10 mouse cellular contexts compared by ENCODE assay signal in genomic region chr13:119753859-119754634, GRCm38 (mm10). TPM values are rescaled to one million over a fixed set of nuclear protein-coding genes. Genes with fewer than 3 reads are reported as not detected.
DNase-seq lines count a peak whose midpoint lies in the region; ATAC-seq lines count a peak whose summit lies in the region.
"Had no signal": no experiment of that assay in that cellular context is flagged by ENCODE, and none has a peak within 500 bp of the region (broad histone marks: within the 10 kb centered on the region; RNA-seq: fewer than 3 reads in every experiment).

No protein-coding gene starts in this region.

- DNase-seq in midbrain, embryonic 10.5 days (ENCODE audit: low spot score), result no peak
- no peak for DNase-seq in midbrain, embryonic 11.5 days (ENCODE audit: low spot score, missing footprints)
- DNase-seq in embryo, embryonic 10.5 days (ENCODE audit: low spot score), result peak; percentile 36
- no peak for DNase-seq in gastrocnemius, postnatal 25 days
- no peak for DNase-seq in lung, postnatal 4 days
- no peak for DNase-seq in kidney, adult 9 months

- 51% methylated on average over 9 of the region's 9 CpGs for WGBS in midbrain, embryonic 10.5 days
- WGBS in midbrain, embryonic 11.5 days, result 48% methylated on average over 9 of the region's 9 CpGs
- WGBS in hindbrain, embryonic 12.5 days, result 49% methylated on average over 9 of the region's 9 CpGs
- WGBS in midbrain, embryonic 16.5 days, result 36% methylated on average over 9 of the region's 9 CpGs

- H3K9me3 ChIP-seq in midbrain, embryonic 10.5 days (replicated peaks), result no peaks in the 10 kb centered on the region
- H3K9me3 ChIP-seq in midbrain, embryonic 11.5 days (ENCODE audit: control insufficient read depth, low read length), result no peaks in the 10 kb centered on the region
- no peaks in the 10 kb centered on the region for H3K9me3 ChIP-seq in hindbrain, embryonic 12.5 days (replicated peaks)
- no peaks in the 10 kb centered on the region for H3K9me3 ChIP-seq in midbrain, embryonic 16.5 days (replicated peaks; ENCODE audit: control insufficient read depth, low read length, poor library complexity, severe bottlenecking)
- H3K9me3 ChIP-seq: G1E; megakaryocyte, embryonic 14.5 days had no signal

- H3K36me3 ChIP-seq in midbrain, embryonic 10.5 days, result no peaks in the 10 kb centered on the region
- H3K36me3 ChIP-seq in midbrain, embryonic 11.5 days (ENCODE audit: control insufficient read depth, insufficient read depth, low read length), result no peaks in the 10 kb centered on the region
- no peaks in the 10 kb centered on the region for H3K36me3 ChIP-seq in hindbrain, embryonic 12.5 days
- H3K36me3 ChIP-seq in midbrain, embryonic 16.5 days (ENCODE audit: control insufficient read depth, insufficient read depth, low read length), result no peaks in the 10 kb centered on the region

- no peak overlapping the region for H3K4me2 ChIP-seq in midbrain, embryonic 11.5 days
- no peak overlapping the region for H3K4me2 ChIP-seq in hindbrain, embryonic 12.5 days (replicated peaks)
- peak overlapping the region; percentile 82; the same call in 1 of the 2 replicates for H3K4me2 ChIP-seq in midbrain, embryonic 16.5 days (ENCODE audit: low read length)

- no peak overlapping the region for H3K9ac ChIP-seq in midbrain, embryonic 11.5 days (ENCODE audit: low read length)
- H3K9ac ChIP-seq in hindbrain, embryonic 12.5 days, result no peak overlapping the region
- H3K9ac ChIP-seq in midbrain, embryonic 16.5 days (ENCODE audit: low read depth, low read length), result no peak overlapping the region

- H3K4me1 ChIP-seq in midbrain, embryonic 10.5 days, result peaks cover 32% of the 10 kb centered on the region
- H3K4me1 ChIP-seq in midbrain, embryonic 11.5 days (ENCODE audit: control insufficient read depth, insufficient read depth, low read length), result peaks cover 10% of the 10 kb centered on the region
- H3K4me1 ChIP-seq in hindbrain, embryonic 12.5 days, result peaks cover 16% of the 10 kb centered on the region
- H3K4me1 ChIP-seq in midbrain, embryonic 16.5 days (ENCODE audit: control insufficient read depth, insufficient read depth, low read length), result peaks cover 8% of the 10 kb centered on the region

- peak overlapping the region; percentile 71 for H3K4me3 ChIP-seq in midbrain, embryonic 10.5 days
- no peak overlapping the region for H3K4me3 ChIP-seq in midbrain, embryonic 11.5 days (ENCODE audit: low read depth, low read length)
- no peak overlapping the region for H3K4me3 ChIP-seq in hindbrain, embryonic 12.5 days
- no peak overlapping the region; the same call in 1 of the 2 replicates for H3K4me3 ChIP-seq in midbrain, embryonic 16.5 days (ENCODE audit: low read depth, low read length)
- H3K4me3 ChIP-seq: megakaryocyte, embryonic 14.5 days had no signal

- H3K27ac ChIP-seq in midbrain, embryonic 10.5 days (replicated peaks), result no peak overlapping the region
- no peak overlapping the region for H3K27ac ChIP-seq in midbrain, embryonic 11.5 days (ENCODE audit: low read depth, low read length)
- H3K27ac ChIP-seq in hindbrain, embryonic 12.5 days, result no peak overlapping the region
- H3K27ac ChIP-seq in midbrain, embryonic 16.5 days (ENCODE audit: low read length), result 0 out of 2 replicates have a peak overlapping the region, but pooled peaks have one; percentile 4

- H3K27me3 ChIP-seq in midbrain, embryonic 10.5 days (ENCODE audit: low read depth, poor library complexity, severe bottlenecking), result no peaks in the 10 kb centered on the region
- H3K27me3 ChIP-seq in midbrain, embryonic 11.5 days (ENCODE audit: control insufficient read depth, insufficient read depth, low read length), result no peaks in the 10 kb centered on the region
- no peaks in the 10 kb centered on the region for H3K27me3 ChIP-seq in hindbrain, embryonic 12.5 days
- no peaks in the 10 kb centered on the region for H3K27me3 ChIP-seq in midbrain, embryonic 16.5 days (ENCODE audit: control insufficient read depth, insufficient read depth, low read depth, low read length)

- no peak for ATAC-seq in midbrain, embryonic 11.5 days (ENCODE audit: low FRiP score)
- peak; percentile 20; the same call in 1 of the 2 replicates for ATAC-seq in hindbrain, embryonic 12.5 days (ENCODE audit: low FRiP score)
- ATAC-seq in midbrain, embryonic 16.5 days, result 0 out of 2 replicates have a peak, but pooled peaks have one; percentile 16

RNA-seq across cellular contexts. Expression of gene Nim1k, which starts 1.6 kb away (rescaled TPM):
- 2.4 and 2.5 TPM in 2 replicates for polyA plus RNA-seq in midbrain, embryonic 10.5 days (2016; fragmentation: Nextera tagmentation; extraction: Ambion mirVana)
- 1.9 and 2.4 TPM in 2 replicates for polyA plus RNA-seq in midbrain, embryonic 11.5 days (2014; fragmentation: Nextera tagmentation; extraction: Ambion mirVana)
- polyA plus RNA-seq in hindbrain, embryonic 12.5 days (2016; fragmentation: Nextera tagmentation; extraction: Ambion mirVana), result 2.6 and 2.8 TPM in 2 replicates
- 5.5 and 7.0 TPM in 2 replicates for polyA plus RNA-seq in midbrain, embryonic 16.5 days (2015; fragmentation: Nextera tagmentation; extraction: Ambion mirVana)
- 1 to 10 TPM; 1.1 to 1.3 TPM for total RNA-seq in gastrocnemius, postnatal 25 days (2021)

RNA-seq across cellular contexts. Expression of gene Zfp131, which starts 36.6 kb away (rescaled TPM):
- polyA plus RNA-seq in midbrain, embryonic 10.5 days (2016; fragmentation: Nextera tagmentation; extraction: Ambion mirVana), result 40.6 and 42.1 TPM in 2 replicates
- 44.2 and 49.4 TPM in 2 replicates for polyA plus RNA-seq in midbrain, embryonic 11.5 days (2014; fragmentation: Nextera tagmentation; extraction: Ambion mirVana)
- 42.3 and 43.5 TPM in 2 replicates for polyA plus RNA-seq in hindbrain, embryonic 12.5 days (2016; fragmentation: Nextera tagmentation; extraction: Ambion mirVana)
- 27.4 and 30.8 TPM in 2 replicates for polyA plus RNA-seq in midbrain, embryonic 16.5 days (2015; fragmentation: Nextera tagmentation; extraction: Ambion mirVana)
- total RNA-seq in gastrocnemius, postnatal 25 days (2021), result 10 to 100 TPM; 17.4 to 18.4 TPM
